Mouse (Mus musculus): ENCODE results near the gene Tmem205. TPM values are rescaled to one million over a fixed set of nuclear protein-coding genes. Genes with fewer than 3 reads are reported as not detected.
A peak's percentile ranks its signal among the peaks of the same experiment; 100 is the strongest.

The Tmem205 gene
- polyA plus RNA-seq, 1 experiment from 2014 or later = 51.7 TPM

GRCm38 (mm10) chr9:21943046-21943445, 15.7 kb upstream of the Tmem205 start:
- ATAC-seq (ENCODE audit: low FRiP score, low read depth) = no peak
- H3K4me1 ChIP-seq (replicated peaks) = peaks cover 14% of the 10 kb centered on the region
- no peak overlapping the region for H3K4me2 ChIP-seq
- H3K27ac ChIP-seq (replicated peaks) = no peak overlapping the region
- H3K27me3 ChIP-seq = no peaks in the 10 kb centered on the region
- 77% methylated on average over 12 of the region's 12 CpGs for WGBS
- no peak overlapping the region for H3K4me3 ChIP-seq
- no peak overlapping the region for H3K9ac ChIP-seq
- H3K36me3 ChIP-seq = peaks cover 12% of the 10 kb centered on the region; the same call in 1 of the 2 replicates
- H3K9me3 ChIP-seq = no peaks in the 10 kb centered on the region

DNA sequence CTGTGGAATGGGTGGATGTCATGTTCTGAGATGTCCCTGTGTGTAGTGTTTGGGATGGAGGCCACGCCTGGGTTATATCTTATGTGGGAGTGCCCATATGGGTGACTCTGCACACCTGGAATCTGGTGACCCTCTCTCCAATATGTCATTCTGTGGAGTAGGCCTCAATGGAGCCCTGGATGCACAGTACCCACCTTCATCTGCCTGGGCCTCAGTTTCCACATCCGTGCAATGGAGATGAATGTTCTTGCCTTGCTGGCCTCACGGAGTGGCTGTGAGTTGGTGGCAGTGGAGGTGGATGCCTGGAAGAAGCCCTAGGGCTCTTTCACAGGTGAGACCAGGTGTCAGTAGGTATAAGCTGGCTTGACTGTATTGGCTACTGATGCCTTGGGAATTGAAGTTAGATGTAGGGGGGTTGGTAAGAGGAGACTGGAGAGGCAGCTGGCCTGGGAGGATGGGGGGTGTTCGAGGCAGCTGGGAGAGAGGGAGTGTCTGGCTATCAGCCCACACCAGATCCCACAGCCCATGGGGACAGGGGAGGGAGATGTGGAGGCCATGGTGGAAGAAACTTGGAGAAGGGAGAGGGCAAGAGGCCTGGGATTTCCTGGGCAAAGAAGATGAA, 11.0 kb upstream of the Tmem205 start:
- Histone ChIP-seq H3K27ac (replicated peaks) (peak overlapping the region; percentile 86; the same call in 1 of the 2 replicates), H3K36me3 (peaks cover 3% of the 10 kb centered on the region; the same call in 1 of the 2 replicates), H3K4me2 (peak overlapping the region; percentile 64), H3K4me3 (peak overlapping the region; percentile 59), H3K27me3 (no peaks in the 10 kb centered on the region), H3K4me1 (replicated peaks) (peaks cover 27% of the 10 kb centered on the region), H3K9ac (no peak overlapping the region), H3K9me3 (no peaks in the 10 kb centered on the region)
- ATAC-seq (ENCODE audit: low FRiP score, low read depth) = no peak; the same call in 1 of the 2 replicates
- WGBS = 81% methylated on average over 4 of the region's 4 CpGs

- peak overlapping the region; percentile 67 for H3K9ac ChIP-seq
- peak overlapping the region; percentile 59 for H3K4me3 ChIP-seq
- peak overlapping the region; percentile 86; the same call in 1 of the 2 replicates for H3K27ac ChIP-seq (replicated peaks)
- no peaks in the 10 kb centered on the region for H3K27me3 ChIP-seq
- H3K9me3 ChIP-seq = no peaks in the 10 kb centered on the region
- WGBS = 50% methylated on average over 4 of the region's 4 CpGs
- peaks cover 3% of the 10 kb centered on the region; the same call in 1 of the 2 replicates for H3K36me3 ChIP-seq
- ATAC-seq (ENCODE audit: low FRiP score, low read depth) = peak; percentile 14
- peak overlapping the region; percentile 64 for H3K4me2 ChIP-seq
- peaks cover 27% of the 10 kb centered on the region for H3K4me1 ChIP-seq (replicated peaks)
These were observed 10.4 kb upstream of the Tmem205 start for GRCm38 (mm10) chr9:21937711-21938175.

DNA sequence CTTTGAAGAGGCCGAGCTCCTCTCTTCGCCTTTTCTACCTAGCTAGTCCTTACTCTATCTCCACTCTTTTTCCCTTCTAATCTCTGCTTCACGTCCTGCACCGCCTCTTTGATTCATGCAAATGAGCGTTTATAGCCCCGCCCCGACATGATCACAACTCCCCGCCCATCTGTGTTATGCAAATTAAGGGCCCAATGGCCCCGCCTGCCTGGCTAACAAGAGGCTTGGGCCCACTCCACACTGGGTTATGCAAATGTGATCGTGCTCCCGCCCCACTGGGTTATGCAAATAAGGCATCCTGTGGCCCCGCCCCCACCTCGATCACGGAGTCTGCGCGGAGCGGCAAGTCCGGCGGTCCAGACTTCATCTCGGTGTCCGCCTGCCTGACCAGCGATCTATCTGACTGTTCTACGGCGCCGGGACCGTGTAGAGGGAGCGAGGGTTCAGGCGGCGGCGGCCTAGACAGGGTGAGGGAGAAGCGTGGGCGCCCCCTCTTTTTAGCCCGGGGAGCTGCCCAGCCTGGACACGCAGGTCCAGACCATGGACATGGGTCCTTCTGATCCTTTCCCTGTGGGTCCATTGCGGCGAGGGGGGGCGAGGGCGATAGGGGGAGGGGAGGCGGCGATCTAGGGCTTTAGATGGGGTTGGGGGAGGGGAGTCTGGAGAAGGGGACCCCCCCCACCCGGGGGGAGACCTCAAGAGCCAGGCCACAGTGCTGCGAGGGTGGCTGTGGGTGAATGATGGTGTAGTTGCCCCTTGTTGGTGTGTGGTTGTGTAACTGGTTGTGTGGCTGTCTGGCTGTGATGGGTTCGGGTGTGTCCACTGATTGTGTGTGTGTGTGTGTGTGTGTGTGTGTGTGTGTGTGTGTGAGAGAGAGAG, 9.6 kb upstream of the Tmem205 start, which contains the start of gene Plppr2:
Gene Plppr2 (plus strand): TSS at position 342 of the 879 bp plus-strand sequence.
- Histone ChIP-seq H3K4me1 (replicated peaks) (peaks cover 27% of the 10 kb centered on the region), H3K9me3 (no peaks in the 10 kb centered on the region), H3K4me2 (peak within 1 kb of the TSS; percentile 64), H3K27ac (replicated peaks) (peak within 1 kb of the TSS; percentile 86), H3K36me3 (no peaks in the 10 kb centered on the region; the same call in 1 of the 2 replicates), H3K27me3 (no peaks in the 10 kb centered on the region), H3K9ac (peak within 1 kb of the TSS; percentile 67), H3K4me3 (peak within 1 kb of the TSS; percentile 59)
- under 1% methylated on average over 42 of the region's 43 CpGs for WGBS
- peak; percentile 96 for ATAC-seq (ENCODE audit: low FRiP score, low read depth)

DNA sequence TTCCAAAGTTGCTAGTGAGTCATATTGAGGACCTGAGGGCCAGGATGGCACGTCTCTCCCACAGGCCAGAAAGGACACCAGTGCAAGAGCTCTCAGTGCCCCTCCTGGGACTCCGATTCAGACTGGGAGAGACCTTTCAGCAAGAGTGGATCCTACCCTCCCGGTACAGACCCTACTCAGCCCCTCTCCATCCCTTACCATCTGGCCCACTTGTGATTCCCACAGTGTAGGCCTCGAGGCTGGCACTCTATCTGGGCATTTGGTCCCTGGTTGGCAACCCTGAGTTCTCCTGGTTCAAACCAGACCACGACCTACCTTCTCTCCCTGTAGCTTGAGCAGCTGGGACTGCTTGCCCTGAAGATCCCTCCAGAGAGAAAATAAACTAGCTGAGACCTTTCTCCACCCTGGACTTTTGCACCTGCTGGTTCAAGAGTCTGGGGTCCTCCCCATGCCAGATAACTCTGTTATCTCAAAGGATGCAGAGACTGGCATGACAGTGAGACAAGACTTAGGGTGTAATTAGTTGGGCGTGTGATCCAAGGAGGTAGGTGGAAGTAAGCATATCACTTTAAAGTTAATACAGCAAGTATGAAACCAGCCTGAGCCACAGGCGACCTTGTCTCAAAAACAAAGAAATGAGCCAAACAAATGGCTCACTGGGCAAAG, 8.2 kb upstream of the Tmem205 start:
- peak overlapping the region; percentile 86 for H3K27ac ChIP-seq (replicated peaks)
- H3K4me2 ChIP-seq = peak overlapping the region; percentile 64
- no peak for ATAC-seq (ENCODE audit: low FRiP score, low read depth)
- peaks cover 27% of the 10 kb centered on the region for H3K4me1 ChIP-seq (replicated peaks)
- H3K36me3 ChIP-seq = no peaks in the 10 kb centered on the region; the same call in 1 of the 2 replicates
- no peaks in the 10 kb centered on the region for H3K27me3 ChIP-seq
- no peak overlapping the region for H3K4me3 ChIP-seq
- H3K9me3 ChIP-seq = no peaks in the 10 kb centered on the region
- no peak overlapping the region for H3K9ac ChIP-seq
- 91% methylated on average over 7 of the region's 7 CpGs for WGBS

- Histone ChIP-seq H3K9ac (no peak overlapping the region), H3K36me3 (no peaks in the 10 kb centered on the region), H3K4me2 (no peak overlapping the region), H3K27ac (replicated peaks) (no peak overlapping the region), H3K4me1 (replicated peaks) (peaks cover 23% of the 10 kb centered on the region), H3K27me3 (no peaks in the 10 kb centered on the region), H3K4me3 (no peak overlapping the region), H3K9me3 (no peaks in the 10 kb centered on the region)
- ATAC-seq (ENCODE audit: low FRiP score, low read depth) = no peak
- 86% methylated on average over 12 of the region's 12 CpGs for WGBS
These were observed 6.7 kb upstream of the Tmem205 start for GRCm38 (mm10) chr9:21934021-21934420.

GRCm38 (mm10) chr9:21932445-21933137, 5.2 kb upstream of the Tmem205 start:
- peaks cover 13% of the 10 kb centered on the region for H3K4me1 ChIP-seq (replicated peaks)
- 61% methylated on average over 12 of the region's 12 CpGs for WGBS
- H3K9ac ChIP-seq = no peak overlapping the region
- no peaks in the 10 kb centered on the region for H3K36me3 ChIP-seq
- no peak overlapping the region for H3K4me3 ChIP-seq
- no peak for ATAC-seq (ENCODE audit: low FRiP score, low read depth)
- H3K4me2 ChIP-seq = no peak overlapping the region
- no peak overlapping the region for H3K27ac ChIP-seq (replicated peaks)
- H3K27me3 ChIP-seq = no peaks in the 10 kb centered on the region
- no peaks in the 10 kb centered on the region for H3K9me3 ChIP-seq

GRCm38 (mm10) chr9:21932006-21932405, 4.7 kb upstream of the Tmem205 start:
- ATAC-seq (ENCODE audit: low FRiP score, low read depth) = no peak
- no peak overlapping the region for H3K4me2 ChIP-seq
- H3K4me3 ChIP-seq = no peak overlapping the region
- H3K9ac ChIP-seq = no peak overlapping the region
- no peaks in the 10 kb centered on the region for H3K9me3 ChIP-seq
- no peak overlapping the region for H3K27ac ChIP-seq (replicated peaks)
- H3K4me1 ChIP-seq (replicated peaks) = peaks cover 15% of the 10 kb centered on the region
- 49% methylated on average over 2 of the region's 2 CpGs for WGBS
- H3K36me3 ChIP-seq = no peaks in the 10 kb centered on the region
- H3K27me3 ChIP-seq = no peaks in the 10 kb centered on the region

- peaks cover 22% of the 10 kb centered on the region for H3K4me1 ChIP-seq (replicated peaks)
- no peaks in the 10 kb centered on the region for H3K27me3 ChIP-seq
- 87% methylated on average over 3 of the region's 3 CpGs for WGBS
- no peak overlapping the region for H3K9ac ChIP-seq
- H3K4me2 ChIP-seq = no peak overlapping the region
- no peaks in the 10 kb centered on the region for H3K9me3 ChIP-seq
- H3K4me3 ChIP-seq = no peak overlapping the region
- no peak overlapping the region for H3K27ac ChIP-seq (replicated peaks)
- no peak for ATAC-seq (ENCODE audit: low FRiP score, low read depth)
- 0 out of 2 replicates have a peak, but pooled peaks cover 4% of the 10 kb centered on the region for H3K36me3 ChIP-seq
These were observed 1.9 kb upstream of the Tmem205 start for GRCm38 (mm10) chr9:21929208-21929607.

DNA sequence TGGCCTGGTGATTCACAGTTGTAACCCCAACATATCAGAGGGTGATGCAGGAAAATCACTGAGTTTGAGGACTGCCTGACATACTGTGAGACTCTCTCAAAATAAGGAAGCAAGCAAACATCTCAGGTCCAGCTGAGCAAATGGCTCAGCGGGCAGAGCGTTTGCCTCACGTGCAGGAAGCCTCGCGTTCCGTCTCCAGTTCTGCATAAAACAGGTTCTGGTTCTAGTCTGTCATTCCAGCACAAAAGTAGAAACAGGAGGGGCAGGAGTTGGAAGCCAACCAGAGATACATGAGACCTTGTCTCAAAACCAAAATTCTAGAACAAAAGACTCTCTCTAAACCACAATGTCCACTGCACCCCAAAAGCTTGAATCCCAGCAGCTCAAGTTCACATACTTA, 572 bp downstream of the Tmem205 start:
- H3K4me2 ChIP-seq = peak overlapping the region; percentile 69
- WGBS = 1% methylated on average over 6 of the region's 6 CpGs
- peaks cover 23% of the 10 kb centered on the region for H3K4me1 ChIP-seq (replicated peaks)
- H3K4me3 ChIP-seq = peak overlapping the region; percentile 56
- no peaks in the 10 kb centered on the region for H3K27me3 ChIP-seq
- H3K36me3 ChIP-seq = 0 out of 2 replicates have a peak, but pooled peaks cover 4% of the 10 kb centered on the region
- H3K9ac ChIP-seq = peak overlapping the region; percentile 60
- H3K27ac ChIP-seq (replicated peaks) = peak overlapping the region; percentile 69
- H3K9me3 ChIP-seq = no peaks in the 10 kb centered on the region
- ATAC-seq (ENCODE audit: low FRiP score, low read depth) = no peak

DNA sequence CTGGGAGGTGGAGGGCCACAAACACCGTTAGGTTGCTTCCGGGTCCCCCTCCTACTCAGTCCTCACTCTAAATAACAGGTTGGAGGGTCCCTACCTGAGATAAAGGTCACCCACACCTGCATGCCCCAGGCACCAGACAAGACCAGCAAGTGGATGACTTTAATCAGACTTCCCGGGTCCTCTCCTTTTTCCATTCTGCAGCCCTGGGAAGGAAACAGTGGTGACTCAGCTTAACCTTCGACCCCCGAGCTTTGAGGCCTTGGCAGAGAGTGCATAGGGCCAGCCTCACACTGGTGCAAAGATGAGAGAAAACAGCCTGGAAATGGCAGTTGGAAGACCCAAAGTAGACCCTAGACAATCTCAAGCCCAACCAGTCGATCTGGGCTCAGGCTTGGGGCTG, 1.2 kb downstream of the Tmem205 start:
- Histone ChIP-seq H3K9ac (peak overlapping the region; percentile 60; the same call in 1 of the 2 replicates), H3K27me3 (no peaks in the 10 kb centered on the region), H3K36me3 (0 out of 2 replicates have a peak, but pooled peaks cover 4% of the 10 kb centered on the region), H3K4me1 (replicated peaks) (peaks cover 23% of the 10 kb centered on the region), H3K9me3 (no peaks in the 10 kb centered on the region), H3K4me3 (peak overlapping the region; percentile 56), H3K27ac (replicated peaks) (no peak overlapping the region), H3K4me2 (peak overlapping the region; percentile 69)
- ATAC-seq (ENCODE audit: low FRiP score, low read depth) = no peak
- WGBS = 77% methylated on average over 6 of the region's 6 CpGs

All from hindbrain, embryonic 15.5 days (tissue).